Mouse (Mus musculus) olfactory bulb, adult 2 months (tissue): ENCODE results near the gene Tmem54.

Experiments
- CTCF ChIP-seq: fragments of 200-500 bp; IDR thresholded peaks from 2 replicates; pipeline ENCODE4 v1.5.1; 2012; ENCODE audit warnings: low read depth, mild to moderate bottlenecking, low read length, moderate library complexity; ENCODE audit not compliant: insufficient read depth
- POLR2A ChIP-seq: fragments of 200-500 bp; IDR thresholded peaks from 2 replicates; pipeline ENCODE4 v1.6.1; 2012; ENCODE audit warnings: mild to moderate bottlenecking, low read depth, low read length, moderate library complexity; ENCODE audit not compliant: insufficient read depth

DNA sequence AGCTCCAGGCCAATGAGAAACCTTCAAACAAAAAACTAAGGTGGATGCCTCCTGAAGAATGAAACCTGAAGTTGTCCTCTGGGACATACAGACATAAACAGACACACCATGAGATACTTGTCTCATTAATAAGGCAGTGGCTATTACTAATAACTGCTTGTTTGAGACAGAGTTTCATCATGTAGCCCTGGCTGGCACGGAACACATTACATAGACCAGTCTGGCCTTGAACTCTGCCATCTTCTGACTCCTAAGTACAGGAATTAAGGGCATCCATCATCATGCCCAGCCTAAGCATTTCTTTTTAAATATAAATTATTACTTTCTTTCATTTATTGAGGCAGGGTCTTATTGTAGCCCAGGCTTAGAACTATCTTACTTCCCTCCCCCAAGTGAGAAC lies 55.7 kb downstream of the Tmem54 start:
- TF ChIP-seq CTCF (no peak), POLR2A (no peak)
